Comparison of ENCODE assay signal across 19 mouse cellular contexts in genomic region chr8:109871056-109871455, GRCm38 (mm10).
"Had no signal": no experiment of that assay in that cellular context is flagged by ENCODE, and none has a peak within 500 bp of the region (broad histone marks: within the 10 kb centered on the region; RNA-seq: fewer than 3 reads in every experiment).

No protein-coding gene starts in this region.

- H3K27me3 ChIP-seq: limb, embryonic 13.5 days; midbrain, embryonic 12.5 days; midbrain, embryonic 15.5 days; neural tube, embryonic 12.5 days; neural tube, embryonic 15.5 days; stomach, embryonic 15.5 days had no signal

- ATAC-seq: lung, postnatal 0 days; midbrain, embryonic 15.5 days had no signal

- H3K27ac ChIP-seq: layer of hippocampus, adult 2 months; limb, embryonic 10.5 days; limb, embryonic 13.5 days; macrophage; midbrain, embryonic 12.5 days; midbrain, embryonic 15.5 days; neural tube, embryonic 12.5 days; neural tube, embryonic 15.5 days; stomach, embryonic 15.5 days had no signal

- H3K4me3 ChIP-seq: layer of hippocampus, adult 2 months; limb, embryonic 10.5 days; limb, embryonic 13.5 days; midbrain, embryonic 12.5 days; midbrain, embryonic 15.5 days; neural tube, embryonic 12.5 days; neural tube, embryonic 15.5 days; stomach, embryonic 15.5 days had no signal

- H3K9ac ChIP-seq: limb, embryonic 13.5 days; lung, embryonic 14.5 days; midbrain, embryonic 12.5 days; midbrain, embryonic 15.5 days; neural tube, embryonic 12.5 days; neural tube, embryonic 15.5 days; stomach, embryonic 15.5 days had no signal

- H3K9me3 ChIP-seq: limb, embryonic 10.5 days; limb, embryonic 13.5 days; midbrain, embryonic 12.5 days; midbrain, embryonic 15.5 days; neural tube, embryonic 12.5 days; neural tube, embryonic 15.5 days; stomach, embryonic 15.5 days had no signal

- H3K4me2 ChIP-seq: limb, embryonic 13.5 days; lung, embryonic 14.5 days; midbrain, embryonic 12.5 days; midbrain, embryonic 15.5 days; neural tube, embryonic 12.5 days; neural tube, embryonic 15.5 days; stomach, embryonic 15.5 days had no signal

- DNase-seq: kidney, adult 18-20 months; kidney, adult 9 months; kidney, postnatal 25 days; layer of hippocampus, adult 9-11 months; lung, embryonic 14.5 days; retina, postnatal 1 day; right cerebral cortex, postnatal 25 days; spleen, adult 18-20 months; thymus, postnatal 36 days had no signal

- H3K36me3 ChIP-seq: midbrain, embryonic 12.5 days; midbrain, embryonic 15.5 days; neural tube, embryonic 15.5 days; stomach, embryonic 15.5 days had no signal
